Mouse (Mus musculus) stomach, embryonic 16.5 days (tissue): ENCODE results near the gene Chka. TPM values are rescaled to one million over a fixed set of nuclear protein-coding genes. Genes with fewer than 3 reads are reported as not detected.
A peak's percentile ranks its signal among the peaks of the same experiment; 100 is the strongest.

Experiments
- ATAC-seq: fragments of 200-750 bp; cut with Nextera tagmentation; 2 replicates; pipeline ENCODE4 v1.8.0; 2017; ENCODE audit warnings: moderate number of reproducible peaks, moderate TSS enrichment; ENCODE audit not compliant: insufficient read depth, low FRiP score
- H3K27ac ChIP-seq: fragments of 300-500 bp; sonication (generic); 2 replicates; pipeline ENCODE4 v1.5.1; 2014; ENCODE audit warnings: low read length
- H3K27me3 ChIP-seq: fragments of 300-500 bp; sonication (generic); 2 replicates; pipeline ENCODE4 v1.6.1; 2014; ENCODE audit warnings: low read length, control low read depth, mixed read lengths; ENCODE audit not compliant: control insufficient read depth, insufficient read depth
- H3K36me3 ChIP-seq: fragments of 300-500 bp; sonication (generic); 2 replicates; pipeline ENCODE4 v1.6.1; 2014; ENCODE audit warnings: low read length; ENCODE audit not compliant: control insufficient read depth, insufficient read depth
- H3K4me1 ChIP-seq: fragments of 300-500 bp; sonication (generic); 2 replicates; pipeline ENCODE4 v1.6.1; 2014; ENCODE audit warnings: low read length, control low read depth, mixed read lengths; ENCODE audit not compliant: control insufficient read depth, insufficient read depth
- H3K4me2 ChIP-seq: fragments of 300-500 bp; sonication (generic); 2 replicates; pipeline ENCODE4 v1.6.1; 2014; ENCODE audit warnings: low read depth, low read length, mixed read lengths
- H3K4me3 ChIP-seq: fragments of 300-500 bp; sonication (generic); replicated peaks from 2 replicates; pipeline ENCODE4 v1.5.1; 2014; ENCODE audit warnings: mild to moderate bottlenecking, low read length
- H3K9ac ChIP-seq: fragments of 300-500 bp; sonication (generic); 2 replicates; pipeline ENCODE4 v1.6.1; 2014; ENCODE audit warnings: low read length
- H3K9me3 ChIP-seq: fragments of 300-500 bp; sonication (generic); replicated peaks from 2 replicates; pipeline ENCODE4 v1.6.1; 2016; ENCODE audit warnings: low read length, control low read depth; ENCODE audit not compliant: control insufficient read depth
- WGBS: fragments of 180-500 bp; shearing (Covaris S2); extraction: QIAGEN DNeasy Blood & Tissue Kit; methylation state at CpG from one replicate; pipeline ENCODE4 v1.1.7; 2014; 5-methylcytosine and 5-hydroxymethylcytosine counted together
- polyA plus RNA-seq: library from polyadenylated mRNA; unstranded; fragments of >200 nt; fragmentation: Nextera tagmentation; extraction: Ambion mirVana; gene quantifications from 2 replicates; pipeline ENCODE4 v1.2.1, GENCODE M21; 2015

Chka gene
- polyA plus RNA-seq, 1 experiment from 2014 or later = 42.2 TPM

DNA sequence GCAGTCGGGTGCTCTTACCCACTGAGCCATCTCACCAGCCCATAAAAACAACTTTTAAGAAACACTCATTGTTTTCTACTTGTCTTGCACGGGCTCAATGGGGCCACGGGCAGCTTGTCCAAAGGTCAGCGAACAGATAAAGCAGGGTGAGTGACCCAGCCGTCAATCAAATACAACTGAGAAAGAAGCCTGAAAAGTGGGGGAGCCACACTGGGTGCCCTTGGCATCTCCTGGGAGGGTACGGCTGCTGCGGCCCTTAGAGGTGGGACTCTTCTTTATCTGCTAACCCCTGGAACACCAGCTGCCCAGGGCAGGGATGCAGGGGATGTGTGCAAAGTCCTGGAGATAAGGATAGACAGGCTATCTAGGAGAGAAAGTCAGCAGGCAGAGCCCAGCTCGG, 19.9 kb upstream of the Chka start:
- no peaks in the 10 kb centered on the region for H3K27me3 ChIP-seq
- no peak overlapping the region for H3K9ac ChIP-seq
- H3K4me3 ChIP-seq = no peak overlapping the region
- no peaks in the 10 kb centered on the region for H3K36me3 ChIP-seq
- no peak for ATAC-seq
- H3K4me2 ChIP-seq = no peak overlapping the region
- H3K4me1 ChIP-seq = 0 out of 2 replicates have a peak, but pooled peaks cover 8% of the 10 kb centered on the region
- no peak overlapping the region; the same call in 1 of the 2 replicates for H3K27ac ChIP-seq
- WGBS = 65% methylated on average over 8 of the region's 8 CpGs
- H3K9me3 ChIP-seq = no peaks in the 10 kb centered on the region

DNA sequence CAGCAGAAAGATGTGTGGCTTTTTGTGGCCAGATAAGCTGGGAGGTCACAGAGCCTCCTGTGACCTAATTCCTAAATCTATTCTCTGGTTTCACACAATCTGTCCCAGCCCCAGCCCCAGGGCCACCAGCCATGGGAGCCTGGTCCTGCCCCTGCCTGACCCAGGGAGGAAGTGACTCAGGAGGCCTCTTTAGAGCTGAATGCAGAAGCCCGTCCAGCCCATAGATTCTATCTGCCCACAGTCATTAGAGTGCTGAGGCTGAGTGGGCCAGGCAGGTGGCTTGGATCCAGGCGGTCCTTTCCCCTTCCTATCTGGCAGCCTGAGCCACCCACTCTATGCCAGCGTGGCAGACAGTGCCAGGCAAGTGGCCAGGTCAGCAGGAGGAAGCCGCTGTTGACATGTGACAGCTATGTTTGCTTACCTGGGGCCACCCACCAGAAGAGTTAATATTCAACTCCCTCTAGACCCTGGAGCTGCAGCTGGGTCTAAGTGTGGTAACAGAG, 18.7 kb upstream of the Chka start:
- 44% methylated on average over 4 of the region's 4 CpGs for WGBS
- Histone ChIP-seq H3K4me2 (peak overlapping the region; percentile 12; the same call in 1 of the 2 replicates), H3K27me3 (no peaks in the 10 kb centered on the region), H3K9ac (peak overlapping the region; percentile 56; the same call in 1 of the 2 replicates), H3K4me1 (0 out of 2 replicates have a peak, but pooled peaks cover 8% of the 10 kb centered on the region), H3K27ac (peak overlapping the region; percentile 83), H3K9me3 (no peaks in the 10 kb centered on the region), H3K36me3 (no peaks in the 10 kb centered on the region), H3K4me3 (no peak overlapping the region)
- peak; percentile 91 for ATAC-seq

DNA sequence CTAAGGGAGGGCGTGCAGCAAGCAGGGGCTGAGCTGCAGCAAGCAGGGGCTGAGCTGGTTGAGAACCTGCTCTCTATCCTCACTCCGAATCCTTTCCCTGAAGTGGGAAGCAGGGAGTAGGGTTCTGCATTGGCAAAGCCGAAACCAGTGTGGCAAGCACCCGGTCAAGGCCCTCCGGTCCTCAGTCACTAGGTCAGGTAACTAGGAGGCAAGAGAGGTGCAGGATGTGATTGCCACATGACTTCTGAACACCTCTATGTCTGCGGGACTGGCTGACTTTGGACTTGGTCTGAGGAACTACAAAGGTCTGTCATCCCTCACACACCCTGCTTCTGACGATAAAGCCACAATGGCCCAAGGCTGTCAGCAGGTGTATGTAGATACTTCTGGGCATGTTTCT, 17.3 kb upstream of the Chka start:
- no peak overlapping the region for H3K4me2 ChIP-seq

DNA sequence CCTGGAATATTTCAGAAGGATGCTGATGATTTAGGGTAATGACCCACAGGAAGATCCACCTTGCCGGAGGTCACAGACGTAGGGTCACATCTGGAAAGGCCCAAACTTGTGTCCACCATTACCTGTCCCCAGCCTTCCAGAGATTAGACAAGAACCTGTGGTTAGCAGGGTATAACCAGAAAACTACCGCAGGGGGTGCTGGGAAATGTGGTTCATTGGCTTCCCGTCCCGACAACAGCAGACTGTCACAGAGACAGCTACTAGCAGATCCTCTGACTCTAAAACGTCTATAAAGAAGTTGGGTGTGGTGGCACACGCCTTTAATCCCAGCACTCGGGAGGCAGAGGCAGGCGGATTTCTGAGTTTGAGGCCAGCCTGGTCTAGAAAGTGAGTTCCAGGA, 14.8 kb upstream of the Chka start:
- no peak overlapping the region for H3K4me3 ChIP-seq
- H3K9ac ChIP-seq = no peak overlapping the region
- no peak overlapping the region for H3K27ac ChIP-seq
- H3K4me2 ChIP-seq = no peak overlapping the region
- WGBS = 86% methylated on average over 9 of the region's 9 CpGs
- ATAC-seq = no peak
- peaks cover 12% of the 10 kb centered on the region; the same call in 1 of the 2 replicates for H3K4me1 ChIP-seq
- no peaks in the 10 kb centered on the region for H3K9me3 ChIP-seq
- no peaks in the 10 kb centered on the region for H3K27me3 ChIP-seq
- no peaks in the 10 kb centered on the region for H3K36me3 ChIP-seq

More for the DNA sequence above, 17.3 kb upstream of the Chka start:
- peak overlapping the region; percentile 83; the same call in 1 of the 2 replicates for H3K27ac ChIP-seq
- no peak overlapping the region for H3K9ac ChIP-seq
- WGBS = 80% methylated on average over 7 of the region's 7 CpGs
- H3K4me3 ChIP-seq = no peak overlapping the region
- H3K4me1 ChIP-seq = 0 out of 2 replicates have a peak, but pooled peaks cover 8% of the 10 kb centered on the region
- no peaks in the 10 kb centered on the region for H3K27me3 ChIP-seq
- ATAC-seq = no peak
- H3K9me3 ChIP-seq = no peaks in the 10 kb centered on the region
- no peaks in the 10 kb centered on the region for H3K36me3 ChIP-seq

DNA sequence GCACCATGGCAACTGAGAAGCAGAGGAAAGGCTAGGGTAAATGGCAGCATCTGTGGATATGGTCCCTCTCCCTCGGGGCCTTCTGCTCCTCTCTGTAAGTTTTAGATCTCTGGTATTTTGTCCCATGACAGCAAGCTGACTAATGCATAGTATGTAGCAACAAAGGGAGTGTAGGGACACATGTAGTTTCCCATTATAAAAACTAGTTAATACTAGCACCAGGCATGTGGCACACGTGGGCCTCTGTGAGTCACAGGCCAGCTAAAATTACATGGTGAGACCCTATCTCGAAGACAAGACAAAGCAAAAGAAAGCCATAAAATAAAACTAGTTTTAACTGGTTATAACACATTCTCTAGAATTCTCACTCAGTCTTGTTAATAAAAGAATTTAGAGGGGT, 12.6 kb upstream of the Chka start:
- H3K4me1 ChIP-seq = peaks cover 4% of the 10 kb centered on the region; the same call in 1 of the 2 replicates
- H3K36me3 ChIP-seq = no peaks in the 10 kb centered on the region
- peak overlapping the region; percentile 83 for H3K27ac ChIP-seq
- H3K4me2 ChIP-seq = no peak overlapping the region
- H3K9me3 ChIP-seq = no peaks in the 10 kb centered on the region
- WGBS = 69% methylated on average over 3 of the region's 3 CpGs
- ATAC-seq = no peak
- H3K27me3 ChIP-seq = no peaks in the 10 kb centered on the region
- no peak overlapping the region for H3K9ac ChIP-seq
- no peak overlapping the region for H3K4me3 ChIP-seq

DNA sequence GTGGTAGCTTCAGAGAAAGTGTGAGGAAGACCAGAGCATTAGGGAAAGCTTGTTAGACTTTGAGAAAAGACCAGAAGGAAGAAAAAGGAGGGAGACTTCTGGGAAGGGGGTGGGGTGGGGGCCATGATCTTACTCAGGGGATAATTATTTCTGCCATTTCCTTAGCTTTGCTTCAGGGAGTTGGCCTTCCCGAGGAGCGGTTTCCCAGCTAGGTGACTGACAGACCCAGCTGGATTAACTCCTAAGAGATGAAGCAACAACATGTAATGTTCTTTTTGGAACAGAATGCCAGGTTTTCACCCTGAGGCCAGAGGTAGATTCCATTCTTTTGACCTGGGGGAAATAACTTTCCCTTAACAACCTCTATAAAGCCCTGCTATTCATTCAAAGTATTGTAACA, 11.9 kb upstream of the Chka start:
- Histone ChIP-seq H3K27me3 (no peaks in the 10 kb centered on the region), H3K36me3 (no peaks in the 10 kb centered on the region), H3K4me3 (no peak overlapping the region), H3K9ac (no peak overlapping the region), H3K9me3 (no peaks in the 10 kb centered on the region), H3K27ac (peak overlapping the region; percentile 83), H3K4me2 (no peak overlapping the region), H3K4me1 (peaks cover 4% of the 10 kb centered on the region; the same call in 1 of the 2 replicates)
- ATAC-seq = no peak
- 36% methylated on average over 2 of the region's 2 CpGs for WGBS

DNA sequence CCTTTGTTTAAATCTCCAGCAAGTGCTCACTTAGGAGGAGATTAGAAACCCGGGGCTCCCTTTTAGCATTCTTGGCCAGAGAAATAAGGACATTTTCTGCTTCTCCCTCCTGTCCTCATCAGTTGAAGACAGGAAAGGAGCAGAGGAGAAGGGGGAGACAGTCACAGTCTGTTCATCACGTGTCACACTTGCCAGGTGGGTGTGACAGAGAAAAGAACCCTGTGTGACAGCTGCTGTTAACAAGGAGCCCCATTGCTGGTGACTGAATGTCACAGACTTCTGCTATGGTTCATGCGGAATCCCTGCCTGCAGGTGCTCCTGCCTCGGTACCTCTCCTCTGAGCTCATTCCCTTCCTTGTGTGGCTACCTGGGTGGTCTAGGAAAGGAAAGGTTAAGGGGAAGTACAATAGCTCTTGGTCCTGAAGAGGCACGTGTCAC, 11.3 kb upstream of the Chka start:
- WGBS = 24% methylated on average over 5 of the region's 5 CpGs
- H3K9me3 ChIP-seq = no peaks in the 10 kb centered on the region
- H3K4me3 ChIP-seq = no peak overlapping the region
- no peak for ATAC-seq
- H3K27me3 ChIP-seq = no peaks in the 10 kb centered on the region
- peak overlapping the region; percentile 11 for H3K9ac ChIP-seq
- peaks cover 4% of the 10 kb centered on the region; the same call in 1 of the 2 replicates for H3K4me1 ChIP-seq
- H3K4me2 ChIP-seq = 0 out of 2 replicates have a peak overlapping the region, but pooled peaks have one; percentile 8
- peak overlapping the region; percentile 83 for H3K27ac ChIP-seq
- no peaks in the 10 kb centered on the region for H3K36me3 ChIP-seq

DNA sequence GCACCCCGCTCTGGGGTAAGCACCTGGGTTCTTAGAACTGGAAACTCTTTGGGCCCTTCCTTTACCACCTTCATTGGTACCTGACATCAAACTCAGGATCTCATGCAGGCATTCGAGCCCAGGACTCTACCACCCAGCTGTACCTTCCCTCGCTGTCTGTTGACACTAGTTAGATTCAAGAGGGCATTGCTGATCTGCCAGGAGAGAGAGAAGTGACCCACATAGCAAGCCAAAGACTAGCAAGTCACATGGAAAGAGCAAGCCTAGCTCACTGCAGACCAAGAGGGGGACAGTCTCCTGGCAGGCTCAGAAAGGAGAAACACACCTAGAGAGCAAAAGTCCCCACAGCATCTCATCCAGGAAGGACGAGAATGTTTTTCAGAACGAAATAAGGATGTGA, 10.9 kb upstream of the Chka start:
- Histone ChIP-seq H3K4me1 (peaks cover 4% of the 10 kb centered on the region; the same call in 1 of the 2 replicates), H3K27ac (peak overlapping the region; percentile 83), H3K9ac (peak overlapping the region; percentile 11; the same call in 1 of the 2 replicates), H3K4me2 (no peak overlapping the region), H3K36me3 (no peaks in the 10 kb centered on the region), H3K27me3 (no peaks in the 10 kb centered on the region), H3K9me3 (no peaks in the 10 kb centered on the region), H3K4me3 (no peak overlapping the region)
- 59% methylated on average over 5 of the region's 5 CpGs for whole genome bisulfite sequencing
- ATAC-seq = no peak

DNA sequence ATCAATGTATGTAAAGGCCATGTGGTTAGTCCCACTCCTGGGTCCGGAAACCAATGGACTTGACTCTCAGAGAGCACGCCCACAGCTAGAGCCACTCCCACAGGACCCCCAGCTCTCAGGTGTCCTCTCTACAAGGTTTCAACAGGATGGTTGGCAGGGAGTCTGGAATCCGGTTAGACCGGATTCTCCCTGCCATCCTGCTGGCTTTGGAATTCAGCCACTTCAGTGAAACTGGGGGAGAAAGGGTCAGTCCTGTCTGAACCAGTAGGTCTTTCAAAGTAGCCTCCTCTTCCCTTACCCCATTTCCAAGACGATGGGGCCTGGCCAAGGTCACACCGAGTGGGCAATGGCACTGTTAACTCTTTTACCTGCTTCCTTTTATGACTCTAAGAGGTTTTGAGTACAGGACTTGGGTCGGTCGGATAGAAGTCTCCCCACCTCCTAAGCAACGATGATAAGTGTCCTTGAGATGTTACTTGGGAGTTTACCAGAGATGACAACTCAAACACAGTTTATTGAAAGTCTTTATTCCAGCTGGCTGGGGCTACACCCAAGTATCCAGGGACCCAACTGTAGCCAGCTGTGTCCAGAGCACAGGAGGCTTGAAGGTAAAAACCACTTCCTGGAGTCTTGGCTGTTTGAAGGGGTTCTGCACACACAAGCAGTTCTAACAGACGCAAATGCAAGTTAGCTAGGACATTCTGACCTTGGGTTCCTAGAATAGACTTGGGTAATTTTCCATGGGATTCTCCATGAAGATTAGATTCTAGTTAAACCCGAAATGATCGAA, 9.0 kb upstream of the Chka start:
- ATAC-seq = peak; percentile 85
- WGBS = 40% methylated on average over 12 of the region's 12 CpGs
- H3K36me3 ChIP-seq = no peaks in the 10 kb centered on the region
- no peaks in the 10 kb centered on the region for H3K27me3 ChIP-seq
- H3K4me3 ChIP-seq = no peak overlapping the region
- H3K27ac ChIP-seq = peak overlapping the region; percentile 80
- H3K4me1 ChIP-seq = peaks cover 4% of the 10 kb centered on the region; the same call in 1 of the 2 replicates
- no peak overlapping the region for H3K9ac ChIP-seq
- H3K4me2 ChIP-seq = no peak overlapping the region
- H3K9me3 ChIP-seq = no peaks in the 10 kb centered on the region
